7 mouse cellular contexts compared by ENCODE assay signal in genomic region chr4:134467435-134468214, GRCm38 (mm10). TPM values are rescaled to one million over a fixed set of nuclear protein-coding genes. Genes with fewer than 3 reads are reported as not detected.
DNase-seq lines count a peak whose midpoint lies in the region; ATAC-seq and TF ChIP-seq lines count a peak whose summit lies in the region.

No protein-coding gene starts in this region.

- peak overlapping the region; percentile 83 for H3K4me2 ChIP-seq in forebrain, embryonic 15.5 days (replicated peaks)
- H3K4me2 ChIP-seq in intestine, embryonic 16.5 days (ENCODE audit: low read depth, low read length) = peak overlapping the region; percentile 97
- peak overlapping the region; percentile 88 for H3K4me2 ChIP-seq in stomach, embryonic 14.5 days (replicated peaks; ENCODE audit: low read depth, low read length)

- ATAC-seq in forebrain, embryonic 15.5 days (replicated peaks) = peak; percentile 38
- ATAC-seq in intestine, embryonic 16.5 days = peak; percentile 26
- no peak; the same call in 1 of the 2 replicates for ATAC-seq in stomach, embryonic 14.5 days (ENCODE audit: insufficient number of reproducible peaks, insufficient read depth, low FRiP score, low read depth)

- no peak for TF ChIP-seq CTCF in brain, embryonic 14.5 days (IDR thresholded peaks at IDR 0.05; ENCODE audit: borderline replicate concordance, extremely low read depth, insufficient read depth, insufficient read length)

- DNase-seq in ES-CJ7 (ENCODE audit: low read depth, low spot score) = peak; percentile 91
- DNase-seq in brain, embryonic 14.5 days (ENCODE audit: low read depth) = peak; percentile 79
- peak; percentile 88 for DNase-seq in lung, postnatal 36 days
- DNase-seq in layer of hippocampus, postnatal 36 days = no peak

- no peaks in the 10 kb centered on the region for H3K9me3 ChIP-seq in forebrain, embryonic 15.5 days
- H3K9me3 ChIP-seq in intestine, embryonic 16.5 days (ENCODE audit: control insufficient read depth, low read length) = no peaks in the 10 kb centered on the region
- H3K9me3 ChIP-seq in stomach, embryonic 14.5 days (ENCODE audit: control insufficient read depth, low read depth, low read length) = no peaks in the 10 kb centered on the region

- peaks cover 19% of the 10 kb centered on the region for H3K36me3 ChIP-seq in forebrain, embryonic 15.5 days
- H3K36me3 ChIP-seq in intestine, embryonic 16.5 days (ENCODE audit: control insufficient read depth, insufficient read depth, low read length) = peaks cover 8% of the 10 kb centered on the region
- peaks cover 20% of the 10 kb centered on the region for H3K36me3 ChIP-seq in stomach, embryonic 14.5 days (ENCODE audit: control insufficient read depth, insufficient read depth, low read length)

- WGBS in forebrain, embryonic 15.5 days = under 1% methylated on average over 31 of the region's 31 CpGs
- WGBS in intestine, embryonic 16.5 days = 0% methylated on average over 31 of the region's 31 CpGs
- WGBS in stomach, embryonic 14.5 days = 0% methylated on average over 31 of the region's 31 CpGs

- no peaks in the 10 kb centered on the region for H3K27me3 ChIP-seq in forebrain, embryonic 15.5 days
- no peaks in the 10 kb centered on the region for H3K27me3 ChIP-seq in intestine, embryonic 16.5 days (replicated peaks; ENCODE audit: control insufficient read depth, insufficient read depth, low read length)
- H3K27me3 ChIP-seq in stomach, embryonic 14.5 days (ENCODE audit: control insufficient read depth, insufficient read depth, low read length) = no peaks in the 10 kb centered on the region

- peak overlapping the region; percentile 100 for H3K27ac ChIP-seq in forebrain, embryonic 15.5 days (replicated peaks)
- peak overlapping the region; percentile 68 for H3K27ac ChIP-seq in intestine, embryonic 16.5 days (ENCODE audit: low read length)
- peak overlapping the region; percentile 4; the same call in 1 of the 2 replicates for H3K27ac ChIP-seq in stomach, embryonic 14.5 days (ENCODE audit: low read length)

- H3K9ac ChIP-seq in forebrain, embryonic 15.5 days (replicated peaks) = peak overlapping the region; percentile 100
- peak overlapping the region; percentile 89 for H3K9ac ChIP-seq in intestine, embryonic 16.5 days (ENCODE audit: low read depth, low read length)
- H3K9ac ChIP-seq in stomach, embryonic 14.5 days (replicated peaks; ENCODE audit: low read depth, low read length) = peak overlapping the region; percentile 43

- H3K4me1 ChIP-seq in forebrain, embryonic 15.5 days = peaks cover 43% of the 10 kb centered on the region
- peaks cover 5% of the 10 kb centered on the region; the same call in 1 of the 2 replicates for H3K4me1 ChIP-seq in intestine, embryonic 16.5 days (ENCODE audit: control insufficient read depth, insufficient read depth, low read length)
- peaks cover 2% of the 10 kb centered on the region; the same call in 1 of the 2 replicates for H3K4me1 ChIP-seq in stomach, embryonic 14.5 days (ENCODE audit: control insufficient read depth, insufficient read depth, low read length)

- peak overlapping the region; percentile 99 for H3K4me3 ChIP-seq in forebrain, embryonic 15.5 days
- H3K4me3 ChIP-seq in intestine, embryonic 16.5 days (ENCODE audit: low read length) = peak overlapping the region; percentile 94
- peak overlapping the region; percentile 94 for H3K4me3 ChIP-seq in stomach, embryonic 14.5 days (ENCODE audit: low read depth, low read length)

- no peak for TF ChIP-seq POLR2A in brain, embryonic 14.5 days (IDR thresholded peaks at IDR 0.05; ENCODE audit: borderline replicate concordance, extremely low read depth, insufficient read depth, insufficient read length, poor library complexity, severe bottlenecking)

RNA-seq across cellular contexts. Expression of gene Stmn1, which starts 0.5 kb away (rescaled TPM):
- polyA plus RNA-seq in brain, embryonic 14.5 days (2012; rRNA removed) = 1,070 and 2,202 TPM in 2 replicates
- 7,875 and 7,989 TPM in 2 replicates for polyA plus RNA-seq in forebrain, embryonic 15.5 days (2015; fragmentation: Nextera tagmentation; extraction: Ambion mirVana)
- 982 and 1,127 TPM in 2 replicates for polyA plus RNA-seq in intestine, embryonic 16.5 days (2015; fragmentation: Nextera tagmentation; extraction: Ambion mirVana)
- polyA plus RNA-seq in stomach, embryonic 14.5 days (2014; fragmentation: Nextera tagmentation; extraction: Ambion mirVana) = 1,523 and 1,653 TPM in 2 replicates
- 100 to 1,000 TPM; 338 to 365 TPM for total RNA-seq in layer of hippocampus, postnatal 36 days (2021)

RNA-seq across cellular contexts. Expression of gene Paqr7, which starts 28.9 kb away (rescaled TPM):
- polyA plus RNA-seq in brain, embryonic 14.5 days (2012; rRNA removed) = 19.6 and 21.3 TPM in 2 replicates
- 10.8 and 12.3 TPM in 2 replicates for polyA plus RNA-seq in forebrain, embryonic 15.5 days (2015; fragmentation: Nextera tagmentation; extraction: Ambion mirVana)
- 23.6 and 32.1 TPM in 2 replicates for polyA plus RNA-seq in intestine, embryonic 16.5 days (2015; fragmentation: Nextera tagmentation; extraction: Ambion mirVana)
- polyA plus RNA-seq in stomach, embryonic 14.5 days (2014; fragmentation: Nextera tagmentation; extraction: Ambion mirVana) = 2.2 and 2.3 TPM in 2 replicates
- 10 to 100 TPM; 63.6 to 69.1 TPM for total RNA-seq in layer of hippocampus, postnatal 36 days (2021)

RNA-seq across cellular contexts. Expression of gene Aunip, which starts 43.2 kb away (rescaled TPM):
- polyA plus RNA-seq in brain, embryonic 14.5 days (2012; rRNA removed) = 2.8 and 3.9 TPM in 2 replicates
- polyA plus RNA-seq in forebrain, embryonic 15.5 days (2015; fragmentation: Nextera tagmentation; extraction: Ambion mirVana) = 5.1 and 6.8 TPM in 2 replicates
- polyA plus RNA-seq in intestine, embryonic 16.5 days (2015; fragmentation: Nextera tagmentation; extraction: Ambion mirVana) = 14.4 and 14.6 TPM in 2 replicates
- polyA plus RNA-seq in stomach, embryonic 14.5 days (2014; fragmentation: Nextera tagmentation; extraction: Ambion mirVana) = 4.6 and 5.4 TPM in 2 replicates
- total RNA-seq in layer of hippocampus, postnatal 36 days (2021) = 1 to 10 TPM in 1 of 2 experiments, not detected in 1; 1.3 TPM

Comparison
In these comparisons a context has a peak if more than half of its experiments do, and no peak if none do; other contexts are left out.
1. DNase-seq: peak in ES-CJ7 (single experiment), brain, embryonic 14.5 days (single experiment) and lung, postnatal 36 days (single experiment); none in layer of hippocampus, postnatal 36 days (0 of 2).
2. H3K27ac ChIP-seq: peak in every context shown above with its lines; median percentile 100 in forebrain, embryonic 15.5 days; 68 in intestine, embryonic 16.5 days; 4 in stomach, embryonic 14.5 days.
3. H3K9ac ChIP-seq: peak in every context shown above with its lines; median percentile 100 in forebrain, embryonic 15.5 days; 89 in intestine, embryonic 16.5 days; 43 in stomach, embryonic 14.5 days.
4. Peak in every context shown above with its lines, with median percentiles within 50 percentile points of each other: H3K4me2 ChIP-seq and H3K4me3 ChIP-seq.